Mouse (Mus musculus) layer of hippocampus, postnatal 36 days (tissue): ENCODE data around the gene Pfdn5. TPM values are rescaled to one million over a fixed set of nuclear protein-coding genes. Genes with fewer than 3 reads are reported as not detected.

Source experiments
- DNase-seq, 2 experiments: peaks; one replicate each; pipeline ENCODE4 v3.0.0; 2022
- total RNA-seq, 2 experiments: library from RNA; stranded (reverse); gene quantifications; 2 replicates each; pipeline ENCODE4 v1.2.3; 2021

Pfdn5 gene
- 100 to 1,000 TPM; 400 to 436 TPM for total RNA-seq

- peak; percentile 87 to 89 for DNase-seq
Measured at GRCm38 (mm10) chr15:102326022-102326576, at the start of gene Pfdn5. Pfdn5 (plus strand) TSS chr15:102326116.

GRCm38 (mm10) chr15:102278726-102279091 lies 47.2 kb upstream of the Pfdn5 start:
- no peak for DNase-seq

- peak; percentile 82 to 85 for DNase-seq
Measured at GRCm38 (mm10) chr15:102279092-102279782, 46.7 kb upstream of the Pfdn5 start, which contains the start of gene Mfsd5. Mfsd5 (plus strand) TSS chr15:102279454.

DNA sequence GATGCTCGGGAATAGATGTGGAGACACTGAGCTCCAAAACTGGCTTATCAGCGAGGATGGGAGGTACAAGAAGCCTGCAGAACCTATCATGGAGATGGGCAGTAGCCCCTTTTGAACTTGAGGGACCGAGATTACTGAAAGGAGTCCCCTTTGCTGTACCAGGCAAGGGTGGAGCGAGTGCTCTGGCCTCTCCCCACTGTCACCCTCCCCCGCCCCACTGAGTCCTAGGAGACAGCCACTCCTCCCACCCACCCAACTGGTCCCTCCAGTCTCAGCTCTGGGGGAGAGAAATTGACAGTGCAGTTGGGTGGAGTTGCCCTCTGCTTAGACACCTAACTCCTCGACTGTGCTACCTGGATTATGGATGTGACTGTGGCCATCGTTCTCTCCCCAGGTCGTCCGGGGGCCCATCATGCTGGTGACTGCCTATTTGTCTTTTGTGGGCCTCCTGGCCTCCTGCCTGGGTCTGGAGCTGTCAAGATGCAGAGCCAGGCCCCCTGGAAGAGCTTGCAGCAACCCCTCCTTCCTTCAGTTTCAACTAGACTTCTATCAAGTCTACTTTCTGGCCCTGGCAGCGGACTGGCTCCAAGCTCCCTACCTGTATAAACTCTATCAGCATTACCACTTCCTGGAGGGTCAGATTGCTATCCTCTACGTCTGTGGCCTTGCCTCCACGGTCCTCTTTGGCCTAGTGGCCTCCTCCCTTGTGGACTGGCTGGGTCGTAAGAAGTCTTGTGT lies 46.0 kb upstream of the Pfdn5 start:
- no peak for DNase-seq

GRCm38 (mm10) chr15:102280623-102281022 lies 45.3 kb upstream of the Pfdn5 start:
- DNase-seq: no peak

DNA sequence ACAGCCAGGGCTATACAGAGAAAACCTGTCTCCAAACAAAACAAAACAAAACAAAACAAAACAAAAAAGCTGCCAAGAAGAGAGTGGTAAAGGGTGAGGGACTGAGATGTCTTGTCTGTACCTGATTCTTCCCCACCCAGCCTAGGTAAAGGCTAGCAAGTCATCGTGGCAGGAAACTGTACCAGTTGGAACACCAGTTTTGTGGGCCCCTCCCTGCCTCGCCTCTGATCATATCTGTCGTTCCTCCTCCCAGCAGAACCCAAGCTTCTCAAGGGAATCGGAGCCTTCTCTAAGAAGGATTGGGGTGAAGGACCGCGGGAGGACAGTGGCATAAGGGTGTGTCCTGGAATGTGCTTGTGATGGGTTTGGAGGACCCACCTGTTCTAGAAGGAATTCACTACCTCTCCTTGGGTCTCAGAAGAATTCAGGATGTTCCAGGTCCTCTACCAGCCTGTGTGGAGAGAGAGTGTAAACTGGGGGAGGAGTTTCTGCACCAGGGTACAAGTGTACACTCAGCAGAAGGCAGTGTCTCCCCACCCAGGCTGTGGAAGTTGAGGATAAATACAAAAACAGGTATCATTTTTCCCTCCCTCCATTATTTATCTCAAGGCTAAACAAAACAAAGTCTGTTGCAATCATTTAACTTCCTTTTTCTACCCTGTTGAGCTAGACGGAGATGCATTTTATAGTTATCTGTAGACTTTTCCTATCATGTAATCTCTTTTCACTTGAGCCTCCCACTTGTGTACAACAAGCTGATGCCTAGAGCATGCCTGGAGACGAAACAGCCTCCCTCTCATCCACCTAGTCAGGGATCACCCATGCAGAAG lies 43.2 kb upstream of the Pfdn5 start:
- DNase-seq: no peak

GRCm38 (mm10) chr15:102283648-102284047 lies 42.3 kb upstream of the Pfdn5 start:
- no peak for DNase-seq

DNA sequence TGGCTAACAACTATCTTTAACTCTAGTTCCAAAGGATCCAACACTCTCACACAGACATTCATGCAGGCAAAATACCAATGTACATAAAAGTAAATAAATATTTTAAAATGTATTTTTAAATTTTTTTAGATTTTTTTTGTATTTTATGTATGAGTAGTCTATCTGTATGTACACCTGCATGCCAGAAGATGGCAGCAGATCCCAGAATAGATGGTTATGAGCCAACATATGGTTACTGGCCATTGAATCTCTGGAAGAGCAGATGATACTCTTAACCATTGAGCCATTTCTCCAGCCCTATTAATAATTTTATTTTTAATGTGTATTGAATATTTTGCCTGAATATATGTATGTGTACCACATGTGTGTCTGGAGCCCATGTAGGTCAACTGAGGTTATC lies 38.5 kb upstream of the Pfdn5 start:
- DNase-seq: no peak

DNA sequence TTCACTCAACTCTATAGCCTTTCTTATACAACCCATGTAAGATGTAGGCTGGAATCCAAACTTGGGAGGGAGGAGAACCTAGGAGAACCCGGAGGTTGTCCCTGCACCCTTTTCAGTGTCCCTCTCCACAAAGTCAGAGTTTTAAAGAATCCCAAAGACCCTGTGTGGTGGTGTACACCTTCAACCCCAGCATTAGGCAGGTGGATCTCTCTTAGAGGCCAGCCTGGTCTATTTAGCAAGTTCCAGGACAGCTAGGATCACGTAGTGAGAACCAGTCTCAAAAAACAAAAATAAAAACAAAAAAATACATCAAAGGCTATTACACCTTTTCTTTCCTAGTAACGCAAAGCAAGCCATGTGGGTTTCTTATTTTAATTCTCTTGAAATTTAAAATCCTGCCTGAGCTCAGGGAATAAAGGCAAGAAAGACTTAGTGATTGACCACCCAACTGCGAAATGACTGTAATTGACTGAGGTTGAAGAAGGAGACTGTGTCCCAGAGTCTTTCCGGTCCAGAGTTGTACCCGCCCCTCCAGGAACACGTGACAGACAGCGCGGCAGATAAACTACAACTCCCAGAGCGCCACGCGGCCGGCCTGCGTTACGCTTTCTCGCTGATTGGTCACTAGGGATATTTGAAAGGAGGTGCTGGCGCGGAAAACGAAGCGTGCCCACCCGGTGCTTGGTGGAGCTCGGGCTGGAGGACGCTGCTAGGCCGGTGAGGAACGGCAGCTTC lies 30.1 kb upstream of the Pfdn5 start, which contains the start of gene Espl1:
Gene Espl1 (plus strand): TSS at position 634 of the 735 bp plus-strand sequence.
- DNase-seq: peak; percentile 92

DNA sequence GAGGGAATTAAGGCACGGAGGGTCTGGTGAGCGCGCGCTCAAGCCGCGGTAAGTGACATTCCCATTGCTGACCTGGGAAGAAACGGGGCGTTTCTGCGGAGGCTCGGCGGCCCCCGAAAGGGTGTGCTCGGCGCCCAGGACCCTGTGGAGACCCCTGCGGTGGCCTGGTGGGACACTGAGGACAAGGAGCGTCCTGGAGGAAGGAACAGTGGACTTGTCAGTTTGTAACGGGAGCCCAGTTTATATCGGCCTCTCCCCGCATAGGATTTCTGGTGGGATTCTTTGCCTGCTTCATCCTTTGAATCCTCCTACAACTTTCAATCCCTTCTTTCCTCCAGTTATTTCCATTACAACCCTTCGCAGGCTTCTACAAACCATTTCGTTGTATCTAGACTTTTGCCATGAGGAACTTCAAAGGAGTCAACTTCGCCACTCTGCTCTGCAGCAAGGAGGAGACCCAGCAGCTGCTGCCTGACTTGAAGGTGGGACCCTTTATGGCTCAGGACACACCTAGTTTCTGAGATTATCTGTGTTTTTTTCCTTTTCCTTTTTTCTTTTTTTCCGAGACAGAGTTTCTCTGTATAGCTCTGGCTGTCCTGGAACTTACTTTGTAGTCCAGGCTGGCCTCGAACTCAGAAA lies 29.4 kb upstream of the Pfdn5 start:
- no peak for DNase-seq

DNA sequence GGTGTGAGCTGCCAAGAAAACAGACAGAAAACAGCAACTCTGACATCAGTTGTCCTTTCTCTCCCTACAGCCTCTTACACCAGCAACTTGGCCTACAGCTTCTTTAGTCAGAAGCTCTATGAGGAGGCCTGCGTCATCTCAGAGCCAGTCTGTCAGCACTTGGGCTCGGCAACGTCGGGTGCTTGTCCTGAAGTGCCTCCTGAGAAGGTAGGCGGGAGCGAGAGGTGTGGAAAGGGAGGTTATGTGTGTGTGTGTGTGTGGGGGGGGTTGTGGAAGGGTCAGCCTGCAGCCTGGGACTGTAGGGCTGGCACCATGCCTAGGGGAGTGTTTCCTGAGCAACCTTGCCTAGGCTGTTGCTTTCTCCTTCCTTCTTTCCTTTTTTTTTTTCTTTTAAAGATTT lies 23.4 kb upstream of the Pfdn5 start:
- DNase-seq: no peak

GRCm38 (mm10) chr15:102308717-102309116 lies 17.2 kb upstream of the Pfdn5 start:
- no peak for DNase-seq

DNA sequence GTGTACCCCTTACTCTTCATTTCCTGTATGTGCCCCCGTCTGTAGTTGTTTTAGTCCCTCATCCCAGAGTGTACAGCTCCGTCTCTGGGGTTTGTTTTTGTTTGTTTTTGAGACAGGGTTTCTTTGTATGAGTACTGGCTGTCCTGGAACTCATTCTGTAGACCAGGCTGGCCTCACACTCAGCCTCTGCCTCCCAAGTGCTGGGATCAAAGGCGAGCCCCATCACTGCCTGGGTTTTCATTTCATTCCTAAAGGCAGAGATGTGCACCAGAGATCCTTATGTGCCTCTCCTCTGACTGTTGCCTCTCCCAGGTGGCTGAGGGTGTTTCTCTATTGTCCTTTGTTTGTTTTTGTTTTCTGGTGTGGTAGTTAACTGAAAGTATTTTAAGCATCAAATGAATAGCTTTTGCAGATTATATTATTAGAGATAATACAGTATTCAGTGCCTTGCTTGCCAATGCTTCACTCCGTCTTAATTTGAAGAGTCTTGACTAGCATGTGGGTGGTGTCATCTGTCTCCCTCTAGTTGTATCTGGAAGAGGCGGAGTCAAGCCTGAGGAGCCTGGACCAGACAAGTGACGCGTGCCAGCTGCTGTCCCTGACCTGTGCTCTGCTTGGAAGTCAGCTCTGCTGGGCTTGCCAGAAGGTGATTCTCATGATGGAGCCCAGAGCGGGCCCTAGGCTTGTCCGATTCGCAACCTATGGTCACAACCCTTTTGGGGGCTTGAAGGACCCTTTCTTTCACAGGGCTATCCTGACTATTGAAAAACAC lies 15.7 kb upstream of the Pfdn5 start:
- DNase-seq: no peak

- no peak for DNase-seq
Measured at GRCm38 (mm10) chr15:102311489-102311888, 14.4 kb upstream of the Pfdn5 start.

DNA sequence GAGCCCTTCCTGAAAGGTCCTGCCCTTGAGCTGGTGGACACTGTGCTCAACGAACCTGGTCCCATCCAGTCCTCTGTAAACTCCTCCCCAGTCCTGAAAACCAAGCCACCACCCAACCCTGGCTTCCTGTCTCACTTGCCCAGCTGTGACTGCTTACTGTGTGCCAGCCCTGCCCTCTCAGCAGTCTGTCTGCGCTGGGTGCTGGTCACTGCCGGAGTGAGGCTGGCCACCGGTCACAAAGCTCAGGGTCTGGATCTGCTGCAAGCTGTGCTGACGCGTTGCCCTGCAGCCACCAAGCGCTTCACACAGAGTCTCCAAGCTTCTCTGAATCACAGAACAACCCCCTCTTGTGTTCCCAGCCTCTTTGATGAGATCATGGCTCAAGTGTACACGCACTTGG lies 10.6 kb upstream of the Pfdn5 start:
- peak in 1 of 2 experiments; percentile 32 for DNase-seq

- peak; percentile 61 to 62 for DNase-seq
Measured at GRCm38 (mm10) chr15:102316263-102316662, 9.7 kb upstream of the Pfdn5 start.

DNA sequence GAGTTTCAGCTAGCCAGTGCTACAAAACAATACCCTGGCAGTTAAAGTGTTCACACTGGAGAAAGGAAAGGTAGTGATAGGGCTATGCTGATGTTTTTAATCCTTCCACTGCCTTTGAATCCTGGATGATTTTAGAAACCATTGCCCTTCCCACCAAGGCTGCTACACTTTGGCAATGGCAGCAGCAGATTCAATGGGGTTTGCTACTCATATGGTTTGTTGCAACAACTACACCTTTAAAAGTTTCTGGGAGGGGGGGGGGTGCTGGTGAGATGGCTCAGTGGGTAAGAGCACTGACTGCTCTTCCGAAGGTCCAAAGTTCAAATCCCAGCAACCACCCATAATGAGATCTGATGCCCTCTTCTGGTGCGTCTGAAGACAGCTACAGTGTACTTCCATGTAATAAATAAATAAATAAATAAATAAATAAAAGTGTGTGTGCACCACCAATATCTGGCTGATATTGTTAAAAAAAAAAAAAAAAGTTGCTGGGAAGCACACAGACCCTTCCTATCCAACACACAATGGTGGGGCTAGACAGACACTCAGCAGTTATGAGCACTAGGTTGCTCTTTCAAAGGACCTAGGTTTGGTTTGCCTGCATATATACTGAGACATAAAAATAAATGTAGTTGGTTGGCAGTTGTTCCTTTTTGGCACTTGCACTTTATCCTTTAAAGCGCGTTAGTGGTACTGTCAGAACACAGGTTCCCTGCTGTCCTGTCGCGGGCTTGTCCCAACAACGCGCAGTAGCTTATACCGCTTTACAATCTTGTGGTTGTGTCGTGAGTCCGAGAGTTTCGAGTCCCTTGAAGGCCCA lies 1.1 kb upstream of the Pfdn5 start:
- no peak for DNase-seq

- DNase-seq: no peak
Measured at GRCm38 (mm10) chr15:102326892-102327291, 976 bp downstream of the Pfdn5 start.

DNA sequence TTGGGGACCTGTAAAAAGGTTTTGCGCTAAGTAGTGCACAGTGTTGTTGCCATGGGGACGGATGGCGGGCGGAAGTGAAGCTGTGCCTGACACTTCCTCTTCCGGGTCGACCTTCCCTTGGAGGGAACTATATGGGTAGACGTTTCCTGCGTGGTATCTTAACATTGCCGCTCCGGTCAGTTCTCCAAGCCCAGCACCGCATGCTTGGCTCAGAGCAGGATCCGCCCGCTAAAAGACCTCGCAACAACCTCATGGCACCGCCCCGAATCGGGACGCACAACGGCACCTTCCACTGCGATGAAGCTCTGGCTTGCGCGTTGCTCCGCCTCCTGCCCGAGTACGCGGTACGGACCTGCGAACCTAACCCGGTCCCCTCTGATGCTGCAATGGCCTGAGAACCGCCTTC lies 5.7 kb downstream of the Pfdn5 start, which contains the start of gene Myg1:
Gene Myg1 (plus strand): TSS at position 100 of the 406 bp plus-strand sequence.
- peak; percentile 82 to 85 for DNase-seq

- DNase-seq: no peak
Measured at GRCm38 (mm10) chr15:102335254-102335653, 9.3 kb downstream of the Pfdn5 start.
